Mouse (Mus musculus) lung, adult 2 months (tissue): ENCODE data around the gene Smyd3.

ENCODE experiments used
- CTCF ChIP-seq: fragments of 200-500 bp; IDR thresholded peaks from 2 replicates; pipeline ENCODE4 v1.5.1; 2011; ENCODE audit warnings: mild to moderate bottlenecking, low read length, control low read depth; ENCODE audit not compliant: insufficient read depth
- POLR2A ChIP-seq: fragments of 200-500 bp; IDR thresholded peaks from 2 replicates; pipeline ENCODE4 v1.6.1; 2011; ENCODE audit warnings: low read depth, mild to moderate bottlenecking, control low read depth, low read length, borderline replicate concordance; ENCODE audit errors: extremely low read depth

- TF ChIP-seq CTCF: no peak
- TF ChIP-seq POLR2A: no peak
These were observed 281.5 kb downstream of the Smyd3 start for GRCm38 (mm10) chr1:179236217-179236840.
